Mouse (Mus musculus) G1E (cell line): ENCODE measurements around the gene Olfr287. TPM values are rescaled to one million over a fixed set of nuclear protein-coding genes. Genes with fewer than 3 reads are reported as not detected.

Experiments used
- ATAC-seq: 2 replicates; pipeline ENCODE4 v1.8.0; 2016; ENCODE audit warnings: mild to moderate bottlenecking; ENCODE audit not compliant: insufficient number of reproducible peaks, poor library complexity, low FRiP score, severe bottlenecking; ENCODE audit errors: extremely low read depth
- DNase-seq: peaks from one replicate; pipeline ENCODE4 v3.0.0; 2012; ENCODE audit warnings: low spot score
- H3K27me3 ChIP-seq: 2 replicates; pipeline ENCODE4 v1.6.1; 2012; ENCODE audit warnings: mild to moderate bottlenecking, low read length, inconsistent platforms; ENCODE audit not compliant: insufficient read depth
- H3K36me3 ChIP-seq: replicated peaks from 2 replicates; pipeline ENCODE3; 2012; ENCODE audit warnings: mild to moderate bottlenecking, inconsistent platforms
- H3K4me1 ChIP-seq: 2 replicates; pipeline ENCODE4 v1.6.1; 2012; ENCODE audit warnings: low read depth, low read length, inconsistent platforms, mixed read lengths; ENCODE audit not compliant: insufficient read depth
- H3K4me3 ChIP-seq: 2 replicates; pipeline ENCODE4 v1.5.1; 2012; ENCODE audit warnings: low read depth, mild to moderate bottlenecking, inconsistent platforms, low read length, moderate library complexity, mixed read lengths
- H3K9me3 ChIP-seq: replicated peaks from 2 replicates; pipeline ENCODE4 v1.6.1; 2012; ENCODE audit warnings: inconsistent platforms
- CTCF ChIP-seq: IDR thresholded peaks from 2 replicates; pipeline ENCODE4 v1.5.1; 2012; ENCODE audit warnings: low read depth, low read length, inconsistent platforms, mixed read lengths
- GATA1 ChIP-seq: IDR thresholded peaks from 2 replicates; pipeline ENCODE4 v1.6.1; 2012; ENCODE audit warnings: borderline replicate concordance, low read length, inconsistent platforms, mixed read lengths
- GATA2 ChIP-seq: IDR thresholded peaks from 2 replicates; pipeline ENCODE4 v1.6.1; 2012; ENCODE audit warnings: low read depth, low read length, inconsistent platforms, borderline replicate concordance
- POLR2AphosphoS5 ChIP-seq: IDR thresholded peaks from 2 replicates; pipeline ENCODE4 v1.6.1; 2012; ENCODE audit warnings: low read depth, low read length, inconsistent platforms; ENCODE audit not compliant: insufficient replicate concordance
- TAL1 ChIP-seq: conservative IDR thresholded peaks from 2 replicates; pipeline ENCODE4 v1.6.1; 2012; ENCODE audit warnings: low read depth, low read length, inconsistent platforms, mixed read lengths
- polyA plus RNA-seq: library from polyadenylated mRNA; stranded (reverse); fragments of >175 nt; gene quantifications from 2 replicates; pipeline ENCODE4 v1.2.3, GENCODE M21; 2012
- total RNA-seq, 2 experiments: library from RNA; stranded (forward) in 1 of 2; stranded (reverse) in 1 of 2; fragments of 200-1000 nt in 1 of 2; fragments of >200 nt in 1 of 2; fragmentation: Nextera tagmentation in 1 of 2; gene quantifications; 2 replicates each; pipeline ENCODE4 v1.2.3; 2014 to 2017

The Olfr287 gene
- total and polyA plus RNA-seq, 3 experiments = not detected

DNA sequence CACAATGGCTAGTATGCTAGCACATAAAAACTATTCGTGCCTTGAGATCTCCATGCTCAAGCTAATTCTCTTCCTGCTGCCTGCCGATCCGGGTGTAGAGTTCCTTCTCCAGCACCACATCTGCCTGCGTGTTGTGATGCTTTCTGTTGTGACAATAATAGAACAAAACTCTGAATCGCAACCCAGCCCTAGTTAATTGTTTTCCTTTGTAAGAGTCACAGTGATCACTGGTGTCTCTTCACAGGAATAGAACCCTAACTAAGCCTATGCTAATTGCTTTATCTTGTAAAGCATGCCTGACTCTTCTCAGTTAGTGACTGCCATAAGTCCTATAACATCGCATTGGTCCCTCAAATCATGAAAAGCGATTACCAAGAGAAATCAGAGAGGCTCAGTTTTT lies 5.2 kb upstream of the Olfr287 start:
- no peak for TF ChIP-seq GATA1
- TF ChIP-seq TAL1 = no peak
- no peak for TF ChIP-seq POLR2AphosphoS5
- no peak for TF ChIP-seq GATA2
- no peak for TF ChIP-seq CTCF
- H3K4me1 ChIP-seq = no peaks in the 10 kb centered on the region
- H3K4me3 ChIP-seq = no peak overlapping the region
- H3K36me3 ChIP-seq = no peaks in the 10 kb centered on the region
- no peak for DNase-seq
- no peaks in the 10 kb centered on the region for H3K27me3 ChIP-seq
- peaks cover 2% of the 10 kb centered on the region; the same call in 1 of the 2 replicates for H3K9me3 ChIP-seq
- no peak for ATAC-seq

DNA sequence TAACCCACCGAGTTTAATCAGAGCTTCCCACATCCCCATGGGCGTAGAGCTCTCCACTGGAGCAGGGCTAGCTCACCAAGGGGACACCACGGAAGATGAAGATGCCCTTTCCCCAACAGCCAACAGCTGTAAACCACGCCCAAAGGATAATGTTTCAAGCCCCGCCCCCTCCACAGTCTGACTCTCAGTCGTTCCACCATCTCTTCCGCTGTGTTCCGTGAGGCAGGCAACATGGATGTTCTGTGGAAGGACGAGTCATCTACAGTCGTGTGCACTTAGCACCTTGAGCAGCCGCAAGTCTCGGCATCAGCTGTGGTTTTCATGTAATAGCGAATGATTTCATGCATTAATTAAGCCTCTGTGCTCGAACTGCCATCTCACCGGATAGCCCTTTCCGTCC lies 4.8 kb upstream of the Olfr287 start:
- TF ChIP-seq POLR2AphosphoS5 (no peak), GATA1 (no peak), GATA2 (no peak), CTCF (no peak), TAL1 (no peak)
- Histone ChIP-seq H3K36me3 (no peaks in the 10 kb centered on the region), H3K4me1 (no peaks in the 10 kb centered on the region), H3K9me3 (peaks cover 2% of the 10 kb centered on the region; the same call in 1 of the 2 replicates), H3K4me3 (no peak overlapping the region), H3K27me3 (no peaks in the 10 kb centered on the region)
- DNase-seq = no peak
- no peak for ATAC-seq

DNA sequence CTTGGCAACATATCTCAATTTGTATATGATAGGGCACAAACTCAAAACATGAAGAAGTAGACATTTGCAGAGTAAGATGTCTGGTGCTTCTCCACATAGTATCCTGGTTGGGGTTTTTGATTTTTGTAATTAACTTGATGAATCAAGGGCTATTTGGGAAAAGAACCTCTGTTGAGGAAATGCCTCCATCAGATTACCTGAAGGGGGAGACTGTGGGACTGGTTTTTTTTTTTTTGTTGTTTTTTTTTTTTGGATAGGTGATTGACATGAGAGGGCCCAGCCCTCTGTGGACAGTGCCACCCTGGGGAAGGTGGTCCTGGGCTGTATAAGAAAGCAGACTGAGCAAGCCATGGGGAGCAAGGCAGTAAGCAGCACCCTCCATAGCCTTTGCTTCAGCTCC lies 1.5 kb upstream of the Olfr287 start:
- ATAC-seq (no peak), DNase-seq (no peak)
- no peak overlapping the region for H3K4me3 ChIP-seq
- no peak for TF ChIP-seq TAL1
- TF ChIP-seq POLR2AphosphoS5 = no peak
- H3K36me3 ChIP-seq = no peaks in the 10 kb centered on the region
- no peaks in the 10 kb centered on the region for H3K4me1 ChIP-seq
- no peaks in the 10 kb centered on the region; the same call in 1 of the 2 replicates for H3K27me3 ChIP-seq
- peaks cover 2% of the 10 kb centered on the region; the same call in 1 of the 2 replicates for H3K9me3 ChIP-seq

DNA sequence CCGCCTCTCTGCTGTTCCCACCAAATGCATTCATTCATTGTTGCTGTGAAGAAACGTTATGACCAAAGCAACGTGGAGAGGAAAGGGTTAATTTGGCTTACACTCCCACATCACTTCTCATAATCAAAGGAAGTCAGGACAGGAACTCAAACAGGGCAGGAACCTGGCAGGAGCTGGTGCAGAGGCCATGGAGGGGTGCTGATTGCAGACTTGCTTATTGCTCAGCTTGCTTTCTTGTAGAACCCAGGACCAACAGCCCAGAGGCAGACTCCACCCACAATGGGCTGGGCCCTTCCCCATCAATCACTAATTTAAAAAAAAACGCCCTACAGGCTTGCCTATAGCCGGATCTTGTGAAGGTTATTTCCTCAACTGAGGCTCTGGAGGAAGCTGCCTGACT lies 6.7 kb downstream of the Olfr287 start:
- H3K27me3 ChIP-seq = no peaks in the 10 kb centered on the region
- no peak for TF ChIP-seq CTCF
- TF ChIP-seq GATA1 = no peak
- no peak for TF ChIP-seq GATA2
- TF ChIP-seq TAL1 = no peak
- no peak for TF ChIP-seq POLR2AphosphoS5
- no peaks in the 10 kb centered on the region for H3K4me1 ChIP-seq
- H3K9me3 ChIP-seq = no peaks in the 10 kb centered on the region
- no peak for ATAC-seq
- DNase-seq = no peak
- H3K36me3 ChIP-seq = no peaks in the 10 kb centered on the region
- no peak overlapping the region for H3K4me3 ChIP-seq

DNA sequence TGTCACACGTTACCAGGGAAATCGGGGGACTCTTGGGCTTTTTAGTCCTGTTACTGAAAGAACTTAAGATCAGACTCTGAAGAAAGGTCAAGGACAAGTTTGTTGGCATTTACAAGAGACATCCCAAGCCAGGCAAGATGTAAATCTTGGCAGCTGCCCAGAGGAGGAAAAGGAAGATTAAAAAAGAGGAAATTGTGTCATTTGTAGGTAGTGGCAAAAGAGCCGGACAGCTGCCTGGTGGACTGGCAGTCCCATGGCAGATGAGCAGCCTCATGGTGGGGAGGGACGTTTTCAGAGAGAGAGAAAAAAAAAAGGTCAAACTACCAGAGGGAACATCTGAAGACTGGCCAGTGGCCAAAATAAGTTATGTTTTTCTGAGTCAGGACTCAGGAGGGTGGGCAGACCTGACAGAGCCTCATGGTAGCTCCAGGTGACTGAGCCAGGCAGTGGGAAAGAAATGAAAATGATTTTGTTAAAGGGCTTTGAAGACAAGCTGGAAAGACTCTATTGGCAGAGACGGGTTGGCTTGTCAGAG lies 7.5 kb downstream of the Olfr287 start:
- Histone ChIP-seq H3K36me3 (no peaks in the 10 kb centered on the region), H3K9me3 (no peaks in the 10 kb centered on the region), H3K27me3 (no peaks in the 10 kb centered on the region), H3K4me3 (no peak overlapping the region), H3K4me1 (no peaks in the 10 kb centered on the region)
- ATAC-seq = no peak
- no peak for TF ChIP-seq TAL1
- no peak for TF ChIP-seq GATA1
- TF ChIP-seq CTCF = no peak
- no peak for TF ChIP-seq GATA2
- TF ChIP-seq POLR2AphosphoS5 = no peak
- no peak for DNase-seq

DNA sequence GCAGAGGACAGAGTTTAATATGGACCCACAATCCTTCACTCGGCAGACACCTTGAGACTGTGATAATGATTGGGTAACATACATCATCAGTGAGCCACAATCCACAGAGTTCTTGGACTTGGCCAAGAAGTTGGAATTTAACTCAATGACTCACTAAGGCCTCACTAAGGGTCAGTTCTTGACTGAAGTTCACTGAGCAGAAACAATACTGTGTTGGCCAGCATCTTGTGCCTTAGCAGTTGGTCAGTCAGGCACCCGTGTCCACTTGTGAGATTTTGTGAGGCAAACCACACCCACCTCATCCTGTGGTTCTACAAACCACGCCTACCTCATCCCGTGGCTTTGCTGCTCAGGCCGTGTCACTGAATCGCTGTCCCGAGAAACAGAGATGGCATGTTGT lies 11.2 kb downstream of the Olfr287 start:
- TF ChIP-seq CTCF (no peak), GATA2 (no peak), GATA1 (no peak), POLR2AphosphoS5 (no peak), TAL1 (no peak)
- 0 out of 2 replicates have a peak, but pooled peaks cover under 1% of the 10 kb centered on the region for H3K27me3 ChIP-seq
- DNase-seq (no peak), ATAC-seq (no peak)
- H3K36me3 ChIP-seq = no peaks in the 10 kb centered on the region
- H3K9me3 ChIP-seq = no peaks in the 10 kb centered on the region
- H3K4me3 ChIP-seq = no peak overlapping the region
- no peaks in the 10 kb centered on the region for H3K4me1 ChIP-seq

DNA sequence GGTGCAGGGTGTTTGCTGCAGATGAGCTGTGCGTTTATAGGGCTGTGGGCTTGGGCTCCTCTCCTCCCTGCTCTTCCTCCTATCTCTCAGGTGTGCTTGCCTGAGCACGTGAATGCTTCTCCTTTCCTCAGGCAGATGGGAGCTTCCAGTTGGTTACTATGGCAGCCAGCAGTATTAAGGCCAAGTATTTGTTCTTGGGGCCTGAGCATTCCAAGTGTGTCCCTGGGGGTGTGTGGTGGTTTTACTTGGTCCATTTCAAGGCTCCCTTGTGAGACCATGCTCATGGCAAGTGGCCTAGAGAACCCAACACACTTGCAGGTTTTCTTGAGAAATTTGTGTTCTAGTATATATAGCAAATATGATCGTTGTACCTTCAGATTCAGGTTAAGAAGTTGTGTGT lies 25.4 kb downstream of the Olfr287 start, which contains the start of gene Olfr288:
Olfr288 (minus strand) TSS at position 101 of the 400 bp plus-strand sequence.
- H3K9me3 ChIP-seq = no peaks in the 10 kb centered on the region
- H3K4me1 ChIP-seq = no peaks in the 10 kb centered on the region
- peaks cover 6% of the 10 kb centered on the region; the same call in 1 of the 2 replicates for H3K27me3 ChIP-seq
- no peak within 1 kb of the TSS for H3K4me3 ChIP-seq
- no peaks in the 10 kb centered on the region for H3K36me3 ChIP-seq
- DNase-seq (no peak), ATAC-seq (no peak)
- TF ChIP-seq CTCF (no peak), GATA2 (no peak), GATA1 (no peak), TAL1 (no peak), POLR2AphosphoS5 (no peak)
